Mouse (Mus musculus) liver, adult 2 months (tissue): Measurements from ENCODE around the gene Ankrd42. TPM values are rescaled to one million over a fixed set of nuclear protein-coding genes. Genes with fewer than 3 reads are reported as not detected.

Experiments used
- DNase-seq: peaks from one replicate; pipeline ENCODE4 v3.0.0-alpha.2; 2011; ENCODE audit warnings: low read depth, low spot score; ENCODE audit errors: extremely low read depth
- H3K27ac ChIP-seq: fragments of 200-500 bp; replicated peaks from 2 replicates; pipeline ENCODE4 v1.5.1; 2012; ENCODE audit warnings: low read depth, mild to moderate bottlenecking, control low read depth, inconsistent platforms, low read length; ENCODE audit not compliant: insufficient read depth
- H3K27me3 ChIP-seq: fragments of 200-500 bp; 2 replicates; pipeline ENCODE4 v1.6.1; 2012; ENCODE audit warnings: mild to moderate bottlenecking, moderate library complexity, low read length, inconsistent platforms; ENCODE audit not compliant: control insufficient read depth, insufficient read depth
- H3K36me3 ChIP-seq: fragments of 200-500 bp; 2 replicates; pipeline ENCODE4 v1.6.1; 2012; ENCODE audit warnings: low read length, inconsistent platforms; ENCODE audit not compliant: control insufficient read depth, insufficient read depth
- H3K4me1 ChIP-seq: fragments of 200-500 bp; 2 replicates; pipeline ENCODE4 v1.6.1; 2011; ENCODE audit warnings: low read length; ENCODE audit not compliant: control insufficient read depth, insufficient read depth
- H3K4me3 ChIP-seq: fragments of 200-500 bp; 2 replicates; pipeline ENCODE4 v1.5.1; 2011; ENCODE audit warnings: low read depth, mild to moderate bottlenecking, control low read depth, low read length, moderate library complexity; ENCODE audit not compliant: insufficient read depth
- H3K79me2 ChIP-seq: fragments of 200-500 bp; 2 replicates; pipeline ENCODE4 v1.6.1; 2012; ENCODE audit warnings: inconsistent platforms, mild to moderate bottlenecking, low read length, moderate library complexity; ENCODE audit not compliant: control insufficient read depth, insufficient read depth
- H3K9ac ChIP-seq: fragments of 200-500 bp; 2 replicates; pipeline ENCODE4 v1.6.1; 2012; ENCODE audit warnings: low read depth, mild to moderate bottlenecking, control low read depth, inconsistent platforms, low read length
- CTCF ChIP-seq: fragments of 200-500 bp; IDR thresholded peaks from 2 replicates; pipeline ENCODE4 v1.5.1; 2011; ENCODE audit warnings: low read depth, low read length, control low read depth
- POLR2A ChIP-seq: fragments of 200-500 bp; IDR thresholded peaks from 2 replicates; pipeline ENCODE4 v1.6.1; 2011; ENCODE audit warnings: low read length, control low read depth; ENCODE audit not compliant: insufficient read depth; ENCODE audit errors: extremely low read depth
- WGBS: fragments of 180-500 bp; shearing (Covaris S2); methylation state at CpG from one replicate; pipeline ENCODE4 v1.1.7; 2018; 5-methylcytosine and 5-hydroxymethylcytosine counted together
- polyA plus RNA-seq: library from polyadenylated mRNA; depleted of rRNA; stranded (reverse); fragments of >200 nt; gene quantifications from 2 replicates; pipeline ENCODE4 v1.2.3, GENCODE M21; 2012; rRNA removed
- total RNA-seq: library from RNA; depleted of rRNA; stranded (reverse); fragments of >200 nt; gene quantifications from 2 replicates; pipeline ENCODE4 v1.2.3, GENCODE M21; 2014; rRNA removed

Gene Ankrd42
- total and polyA plus RNA-seq, 2 experiments: 0.32 to 1.3 TPM

DNA sequence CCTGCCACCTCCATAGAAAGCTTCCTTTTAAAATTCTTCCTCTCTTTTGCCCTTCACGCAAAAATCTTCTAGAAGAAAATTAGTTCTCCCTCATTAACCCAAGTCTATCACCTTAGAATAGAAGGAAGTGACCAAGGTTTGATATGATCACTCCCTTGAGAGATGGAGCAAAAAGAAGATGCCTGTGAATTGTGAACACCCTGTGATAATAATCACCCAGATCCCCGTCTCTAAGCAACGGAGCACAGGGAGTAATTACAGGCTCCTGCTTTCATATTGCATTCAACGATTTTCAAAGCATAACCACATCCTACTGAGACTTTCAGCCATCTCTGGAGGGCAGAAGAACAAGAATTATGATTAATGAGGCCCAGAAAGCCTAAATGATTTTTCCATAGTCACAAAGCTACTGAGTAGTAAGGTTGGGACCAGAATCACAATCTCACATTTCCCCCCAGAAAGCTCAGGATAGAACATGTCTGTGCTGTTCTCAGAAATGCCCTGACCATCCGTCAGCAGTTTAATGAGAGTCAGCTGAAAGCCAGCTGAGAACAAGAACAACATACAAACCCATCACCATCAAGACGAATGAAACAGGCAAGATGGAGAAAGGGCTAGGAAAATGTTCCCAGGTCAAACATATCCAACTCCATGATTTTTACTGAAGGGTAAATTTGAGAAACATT, 104.4 kb downstream of the Ankrd42 start:
- Histone ChIP-seq H3K27me3 (no peaks in the 10 kb centered on the region), H3K9ac (no peak overlapping the region), H3K4me1 (no peaks in the 10 kb centered on the region), H3K36me3 (no peaks in the 10 kb centered on the region), H3K27ac (no peak overlapping the region), H3K79me2 (no peaks in the 10 kb centered on the region), H3K4me3 (no peak overlapping the region)
- TF ChIP-seq CTCF: no peak
- TF ChIP-seq POLR2A: no peak
- no peak for DNase-seq
- 75% methylated on average over 6 of the region's 6 CpGs for WGBS

Other genes starting within 250 kb of the Ankrd42 start
- gene Ccdc90b, start 76.0 kb downstream of the Ankrd42 start, total RNA-seq: 13.7 and 18.3 TPM in 2 replicates
- gene Ccdc90b, start 76.0 kb downstream of the Ankrd42 start, polyA plus RNA-seq: 2.3 and 2.7 TPM in 2 replicates
- gene Pcf11, start 32.8 kb upstream of the Ankrd42 start, total RNA-seq: 18.7 and 23.7 TPM in 2 replicates
- gene Pcf11, start 32.8 kb upstream of the Ankrd42 start, polyA plus RNA-seq: 6.0 and 7.6 TPM in 2 replicates
- 11.5 and 12.1 TPM in 2 replicates for gene Rab30, start 104.5 kb upstream of the Ankrd42 start, total RNA-seq
- 2.9 and 4.5 TPM in 2 replicates for gene Rab30, start 104.5 kb upstream of the Ankrd42 start, polyA plus RNA-seq
- gene Ddias, start 237.1 kb upstream of the Ankrd42 start, total RNA-seq: 0.87 and 1.0 TPM in 2 replicates
- 0.06 and 0.21 TPM in 2 replicates for gene Ddias, start 237.1 kb upstream of the Ankrd42 start, polyA plus RNA-seq
- 6.2 and 6.6 TPM in 2 replicates for gene Prcp, start 237.3 kb upstream of the Ankrd42 start, total RNA-seq
- gene Prcp, start 237.3 kb upstream of the Ankrd42 start, polyA plus RNA-seq: 4.2 and 4.6 TPM in 2 replicates